Mouse (Mus musculus) kidney, embryonic 14.5 days (tissue): Measurements from ENCODE around the gene Oxtr. TPM values are rescaled to one million over a fixed set of nuclear protein-coding genes. Genes with fewer than 3 reads are reported as not detected.
A peak's percentile ranks its signal among the peaks of the same experiment; 100 is the strongest.

Experiments used
- ATAC-seq: fragments of 200-750 bp; cut with Nextera tagmentation; 2 replicates; pipeline ENCODE4 v1.8.0; 2017; ENCODE audit warnings: moderate number of reproducible peaks, mild to moderate bottlenecking, moderate TSS enrichment, moderate library complexity; ENCODE audit not compliant: low FRiP score, low TSS enrichment
- H3K27ac ChIP-seq: fragments of 300-500 bp; sonication (generic); 2 replicates; pipeline ENCODE4 v1.5.1; 2014; ENCODE audit warnings: low read depth, mild to moderate bottlenecking, low read length, moderate library complexity, mixed read lengths
- H3K27me3 ChIP-seq: fragments of 300-500 bp; sonication (generic); 2 replicates; pipeline ENCODE4 v1.6.1; 2014; ENCODE audit warnings: mild to moderate bottlenecking, low read length; ENCODE audit not compliant: control insufficient read depth, insufficient read depth
- H3K36me3 ChIP-seq: fragments of 300-500 bp; sonication (generic); 2 replicates; pipeline ENCODE4 v1.6.1; 2014; ENCODE audit warnings: low read length, mixed read lengths; ENCODE audit not compliant: control insufficient read depth, insufficient read depth
- H3K4me1 ChIP-seq: fragments of 300-500 bp; sonication (generic); 2 replicates; pipeline ENCODE4 v1.6.1; 2014; ENCODE audit warnings: low read length, mixed read lengths; ENCODE audit not compliant: control insufficient read depth, insufficient read depth
- H3K4me2 ChIP-seq: fragments of 300-500 bp; sonication (generic); replicated peaks from 2 replicates; pipeline ENCODE4 v1.6.1; 2014; ENCODE audit warnings: low read depth, mild to moderate bottlenecking, low read length
- H3K4me3 ChIP-seq: fragments of 300-500 bp; sonication (generic); 2 replicates; pipeline ENCODE4 v1.5.1; 2014; ENCODE audit warnings: mild to moderate bottlenecking, low read length
- H3K9ac ChIP-seq: fragments of 300-500 bp; sonication (generic); 2 replicates; pipeline ENCODE4 v1.6.1; 2014; ENCODE audit warnings: low read depth, mild to moderate bottlenecking, low read length, moderate library complexity
- H3K9me3 ChIP-seq: fragments of 300-500 bp; sonication (generic); 2 replicates; pipeline ENCODE4 v1.6.1; 2016; ENCODE audit warnings: low read length; ENCODE audit not compliant: control insufficient read depth
- WGBS: fragments of 180-500 bp; shearing (Covaris S2); extraction: QIAGEN DNeasy Blood & Tissue Kit; methylation state at CpG from one replicate; pipeline ENCODE4 v1.1.7; 2014; 5-methylcytosine and 5-hydroxymethylcytosine counted together
- polyA plus RNA-seq: library from polyadenylated mRNA; unstranded; fragments of >200 nt; fragmentation: Nextera tagmentation; extraction: Ambion mirVana; gene quantifications from 2 replicates; pipeline ENCODE4 v1.2.1, GENCODE M21; 2014

The Oxtr gene
- polyA plus RNA-seq, 1 experiment from 2014 or later, result 8.2 TPM

DNA sequence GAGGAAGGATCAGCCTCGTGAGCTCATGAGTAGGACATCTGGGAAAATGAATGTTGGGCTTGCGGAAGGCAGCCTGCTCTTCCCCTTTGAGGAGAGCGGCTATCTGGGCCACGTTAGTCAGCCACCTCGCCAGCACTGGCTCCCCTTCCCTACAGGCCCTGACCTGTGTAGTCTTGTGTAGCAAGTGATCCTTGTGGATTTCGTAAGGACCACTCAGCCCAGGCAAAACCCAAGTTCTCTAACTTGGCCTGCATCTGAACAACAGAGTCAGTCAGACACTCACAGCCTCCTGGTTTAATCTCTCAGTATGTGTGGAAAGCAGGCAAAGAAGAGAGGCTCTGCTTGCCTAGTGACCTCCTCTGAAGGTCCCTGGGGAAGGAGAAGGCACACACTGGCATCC is 2.9 kb upstream of the Oxtr start:
- no peak overlapping the region for H3K4me3 ChIP-seq
- no peak overlapping the region for H3K27ac ChIP-seq
- H3K27me3 ChIP-seq, result peaks cover 30% of the 10 kb centered on the region
- no peak overlapping the region for H3K9ac ChIP-seq
- WGBS, result 89% methylated on average over 6 of the region's 6 CpGs
- no peaks in the 10 kb centered on the region for H3K9me3 ChIP-seq
- no peak for ATAC-seq
- H3K4me1 ChIP-seq, result peaks cover 41% of the 10 kb centered on the region
- H3K4me2 ChIP-seq, result no peak overlapping the region
- H3K36me3 ChIP-seq, result no peaks in the 10 kb centered on the region

DNA sequence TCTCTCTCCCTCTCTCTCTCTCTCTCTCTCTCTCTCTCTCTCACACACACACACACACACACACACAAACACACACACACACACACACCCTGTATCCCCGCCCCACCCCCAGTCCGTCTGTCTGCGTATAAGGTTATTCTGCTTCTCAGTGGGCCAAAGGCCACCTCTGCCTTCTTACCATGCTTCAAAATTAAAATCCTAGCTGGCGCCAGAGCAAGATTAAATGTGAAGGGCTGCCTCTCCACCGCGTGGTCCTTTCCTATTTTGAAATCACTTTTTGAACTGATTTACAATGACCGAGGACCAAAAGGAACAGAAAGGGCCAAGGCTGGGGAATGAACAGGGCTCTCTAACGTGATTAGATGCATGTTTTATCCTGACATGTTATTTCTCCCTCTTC is 1.8 kb upstream of the Oxtr start:
- peaks cover 40% of the 10 kb centered on the region for H3K4me1 ChIP-seq
- no peak overlapping the region for H3K4me2 ChIP-seq
- peaks cover 34% of the 10 kb centered on the region for H3K27me3 ChIP-seq
- no peaks in the 10 kb centered on the region for H3K36me3 ChIP-seq
- no peaks in the 10 kb centered on the region for H3K9me3 ChIP-seq
- no peak overlapping the region for H3K9ac ChIP-seq
- 66% methylated on average over 8 of the region's 8 CpGs for WGBS
- no peak for ATAC-seq
- no peak overlapping the region for H3K27ac ChIP-seq
- H3K4me3 ChIP-seq, result no peak overlapping the region

DNA sequence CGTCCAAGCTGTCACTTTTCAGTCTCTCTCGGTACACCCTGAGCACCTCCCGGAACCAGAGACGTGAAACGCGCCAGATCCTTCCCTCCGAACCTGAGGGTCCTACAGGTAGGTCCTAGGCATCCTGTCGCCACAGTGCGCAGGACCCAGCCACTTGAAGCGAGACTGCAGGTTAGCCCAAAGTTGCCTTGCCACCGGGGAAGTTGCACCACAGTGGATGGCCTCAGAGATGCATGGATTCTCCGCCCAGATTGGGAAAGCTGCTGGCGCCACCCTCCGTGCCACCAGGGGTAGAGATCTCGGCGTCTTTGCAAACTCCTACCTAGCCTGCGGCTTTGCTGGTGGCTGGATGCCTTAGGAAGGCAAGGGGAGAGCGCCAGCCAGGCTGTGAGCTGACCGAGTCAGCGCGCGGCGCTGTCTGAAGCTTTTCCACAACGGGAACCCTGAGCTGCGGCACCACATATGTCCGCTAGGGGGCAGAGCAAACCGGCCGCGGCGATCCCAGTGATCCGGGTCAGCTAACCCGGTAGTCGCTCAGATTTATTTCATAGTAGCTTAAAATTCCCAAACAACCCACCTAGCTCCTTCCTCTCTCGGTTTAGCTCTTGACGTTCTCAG is 991 bp upstream of the Oxtr start:
- H3K9me3 ChIP-seq, result no peaks in the 10 kb centered on the region
- peak overlapping the region; percentile 50; the same call in 1 of the 2 replicates for H3K9ac ChIP-seq
- H3K27ac ChIP-seq, result no peak overlapping the region
- peak overlapping the region; percentile 78 for H3K4me2 ChIP-seq
- no peaks in the 10 kb centered on the region for H3K36me3 ChIP-seq
- H3K4me3 ChIP-seq, result peak overlapping the region; percentile 43
- 1% methylated on average over 35 of the region's 35 CpGs for WGBS
- H3K4me1 ChIP-seq, result peaks cover 33% of the 10 kb centered on the region
- ATAC-seq, result peak; percentile 44
- H3K27me3 ChIP-seq, result peaks cover 34% of the 10 kb centered on the region

DNA sequence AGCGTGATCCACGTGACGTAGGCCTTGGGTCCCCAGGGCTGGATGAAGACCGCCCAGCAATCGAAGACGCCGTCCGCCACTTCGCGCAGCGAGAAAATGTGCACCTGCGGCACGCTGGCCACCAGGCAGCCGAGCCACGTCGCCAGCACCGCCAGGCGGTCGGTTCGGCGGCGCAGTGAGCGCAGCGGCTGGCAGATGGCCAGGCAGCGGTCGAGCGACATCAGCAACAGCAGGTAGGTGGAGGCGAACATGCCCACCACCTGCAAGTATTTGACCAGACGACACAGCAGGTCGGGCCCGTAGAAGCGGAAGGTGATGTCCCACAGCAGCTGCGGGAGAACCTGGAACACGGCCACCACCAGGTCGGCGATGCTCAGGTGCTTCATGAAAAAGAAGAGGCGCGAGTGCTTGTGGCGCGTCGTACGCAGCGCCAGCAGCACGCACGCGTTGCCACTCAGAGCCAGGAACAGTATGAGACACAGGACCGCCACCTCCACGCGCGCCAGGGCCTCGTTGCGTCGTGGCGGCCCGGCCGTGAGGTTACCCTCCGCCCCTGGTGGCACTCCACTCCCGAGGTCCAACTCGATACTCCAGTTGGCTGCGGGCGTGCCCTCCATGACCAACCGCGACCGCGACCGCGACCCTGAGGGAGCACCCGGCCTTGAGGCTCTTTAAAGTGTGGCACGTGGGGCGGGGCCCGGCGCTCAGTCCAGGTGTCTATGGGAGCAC is 398 bp downstream of the Oxtr start:
- Histone ChIP-seq H3K4me3 (peak overlapping the region; percentile 43), H3K36me3 (no peaks in the 10 kb centered on the region), H3K4me2 (peak overlapping the region; percentile 78), H3K9ac (peak overlapping the region; percentile 50; the same call in 1 of the 2 replicates), H3K4me1 (peaks cover 20% of the 10 kb centered on the region), H3K27me3 (peaks cover 34% of the 10 kb centered on the region), H3K27ac (no peak overlapping the region), H3K9me3 (no peaks in the 10 kb centered on the region)
- peak; percentile 5; the same call in 1 of the 2 replicates for ATAC-seq
- WGBS, result 5% methylated on average over 69 of the region's 72 CpGs

DNA sequence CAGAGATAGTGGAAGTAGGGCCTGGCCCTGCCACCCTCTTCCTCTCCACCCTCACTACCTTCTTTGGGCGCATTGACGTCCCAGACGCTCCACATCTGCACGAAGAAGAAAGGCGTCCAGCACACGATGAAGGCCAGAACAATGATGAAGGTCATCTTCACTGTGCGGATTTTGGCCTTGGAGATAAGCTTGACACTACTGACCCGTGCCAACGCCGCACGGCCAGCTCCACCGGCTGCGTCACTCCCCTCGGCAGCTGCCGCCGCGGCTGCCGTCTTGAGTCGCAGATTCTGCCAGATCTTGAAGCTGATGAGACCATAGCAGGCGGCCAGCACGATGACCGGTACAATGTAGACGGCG is 942 bp downstream of the Oxtr start:
- no peaks in the 10 kb centered on the region for H3K9me3 ChIP-seq
- peaks cover 34% of the 10 kb centered on the region for H3K27me3 ChIP-seq
- H3K36me3 ChIP-seq, result no peaks in the 10 kb centered on the region
- peaks cover 20% of the 10 kb centered on the region for H3K4me1 ChIP-seq
- H3K4me3 ChIP-seq, result peak overlapping the region; percentile 43
- WGBS, result 37% methylated on average over 24 of the region's 24 CpGs
- no peak for ATAC-seq
- H3K9ac ChIP-seq, result peak overlapping the region; percentile 50; the same call in 1 of the 2 replicates
- H3K27ac ChIP-seq, result no peak overlapping the region
- peak overlapping the region; percentile 78 for H3K4me2 ChIP-seq

DNA sequence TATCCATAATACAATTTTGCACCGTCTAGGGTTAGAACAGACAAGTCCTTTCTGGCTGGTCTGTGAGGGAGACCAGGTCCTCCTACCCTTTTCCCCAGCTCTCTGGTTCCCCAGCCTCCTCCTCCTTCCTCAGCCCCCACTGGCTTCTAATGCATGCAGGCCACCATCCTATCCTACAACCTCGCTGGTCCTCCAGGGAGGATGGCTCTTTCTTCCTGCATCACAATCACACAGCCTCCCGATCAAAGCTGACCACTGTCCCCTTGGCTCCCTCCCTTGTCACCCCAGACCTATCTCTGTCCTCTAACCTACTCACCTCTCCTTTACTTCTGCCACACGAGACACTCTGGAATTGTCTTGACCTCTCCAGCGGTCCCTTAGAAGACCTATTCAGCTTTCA is 1.8 kb downstream of the Oxtr start:
- 68% methylated on average over 5 of the region's 5 CpGs for WGBS
- H3K27me3 ChIP-seq, result peaks cover 34% of the 10 kb centered on the region

DNA sequence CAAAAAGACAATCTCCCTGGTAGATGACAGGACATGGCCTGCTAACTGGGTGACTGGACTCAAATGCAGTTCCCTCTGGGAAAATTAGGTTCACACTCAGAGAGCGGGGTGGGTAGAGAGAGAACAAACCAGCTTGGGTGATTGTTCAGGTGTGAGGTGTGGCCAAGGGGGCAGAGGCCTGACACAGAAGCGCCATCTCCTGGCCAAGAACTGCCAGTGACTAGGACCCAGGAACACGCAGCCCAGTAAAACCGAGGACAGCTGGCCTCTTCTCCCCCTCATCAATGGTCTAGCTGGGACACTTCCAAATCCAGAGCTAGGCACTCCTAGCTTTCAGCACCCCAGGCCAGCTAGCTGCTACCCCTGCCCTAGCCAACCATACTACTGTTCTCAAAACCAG is 5.4 kb downstream of the Oxtr start:
- H3K9me3 ChIP-seq, result no peaks in the 10 kb centered on the region
- no peak overlapping the region for H3K9ac ChIP-seq
- no peak overlapping the region for H3K4me3 ChIP-seq
- H3K27me3 ChIP-seq, result peaks cover 21% of the 10 kb centered on the region
- H3K4me2 ChIP-seq, result peak overlapping the region; percentile 19; the same call in 1 of the 2 replicates
- H3K4me1 ChIP-seq, result peaks cover 5% of the 10 kb centered on the region
- WGBS, result 5% methylated on average over 4 of the region's 4 CpGs
- H3K36me3 ChIP-seq, result no peaks in the 10 kb centered on the region
- H3K27ac ChIP-seq, result no peak overlapping the region
- peak; percentile 18; the same call in 1 of the 2 replicates for ATAC-seq

More for the DNA sequence above, 1.8 kb downstream of the Oxtr start:
- Histone ChIP-seq H3K9me3 (no peaks in the 10 kb centered on the region), H3K4me1 (peaks cover 20% of the 10 kb centered on the region), H3K36me3 (no peaks in the 10 kb centered on the region), H3K4me3 (peak overlapping the region; percentile 43; the same call in 1 of the 2 replicates), H3K4me2 (peak overlapping the region; percentile 78), H3K9ac (no peak overlapping the region), H3K27ac (no peak overlapping the region)
- no peak for ATAC-seq

DNA sequence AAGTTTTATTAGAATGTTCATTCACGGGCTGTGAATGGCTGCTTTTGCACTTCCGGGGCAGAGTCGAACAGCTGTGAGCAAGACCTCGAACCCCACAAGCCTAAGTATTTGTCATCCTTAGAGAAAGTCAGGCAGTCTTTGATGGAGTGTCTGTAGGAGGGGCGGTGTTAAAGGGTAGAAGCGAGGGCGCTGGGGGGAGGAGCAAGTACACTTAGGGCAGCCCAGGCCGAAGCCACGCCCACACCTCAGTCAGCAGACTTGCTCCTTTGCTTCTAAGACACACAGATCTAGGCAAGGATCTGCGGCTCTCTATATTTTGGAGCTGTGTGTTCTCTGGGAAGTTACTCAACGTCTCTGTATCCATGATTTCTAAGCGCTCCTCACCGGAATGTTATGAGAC is 9.9 kb downstream of the Oxtr start:
- H3K36me3 ChIP-seq, result no peaks in the 10 kb centered on the region
- WGBS, result 48% methylated on average over 13 of the region's 13 CpGs
- no peaks in the 10 kb centered on the region for H3K9me3 ChIP-seq
- no peak overlapping the region for H3K9ac ChIP-seq
- no peak for ATAC-seq
- H3K27ac ChIP-seq, result no peak overlapping the region
- no peaks in the 10 kb centered on the region for H3K27me3 ChIP-seq
- H3K4me3 ChIP-seq, result no peak overlapping the region
- no peak overlapping the region for H3K4me2 ChIP-seq
- no peaks in the 10 kb centered on the region for H3K4me1 ChIP-seq

DNA sequence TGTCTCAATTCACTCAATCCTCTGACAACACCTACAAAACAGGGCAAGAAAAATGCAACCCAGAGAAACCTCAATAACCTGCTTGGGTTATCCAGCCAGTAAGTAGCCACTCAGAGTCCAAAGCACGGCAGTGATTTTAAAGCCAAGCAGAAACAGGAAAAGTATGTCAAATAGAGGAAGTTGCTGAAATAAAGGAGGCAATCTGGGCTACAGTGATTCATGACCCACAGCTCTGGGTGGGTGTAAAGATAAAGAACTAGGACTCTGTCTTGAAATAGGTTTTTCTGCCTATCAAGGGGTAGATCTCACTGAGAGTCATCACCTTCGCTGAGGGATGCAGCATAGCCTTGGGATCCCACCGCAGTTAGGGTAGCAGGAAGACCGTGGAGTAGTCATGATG is 18.1 kb downstream of the Oxtr start:
- no peaks in the 10 kb centered on the region for H3K36me3 ChIP-seq
- no peak overlapping the region for H3K27ac ChIP-seq
- H3K4me1 ChIP-seq, result 0 out of 2 replicates have a peak, but pooled peaks cover under 1% of the 10 kb centered on the region
- 67% methylated on average over 4 of the region's 4 CpGs for WGBS
- H3K9ac ChIP-seq, result no peak overlapping the region
- no peak for ATAC-seq
- no peaks in the 10 kb centered on the region; the same call in 1 of the 2 replicates for H3K9me3 ChIP-seq
- no peak overlapping the region for H3K4me3 ChIP-seq
- H3K27me3 ChIP-seq, result no peaks in the 10 kb centered on the region
- no peak overlapping the region for H3K4me2 ChIP-seq
